ENCODE assay signal across 8 mouse cellular contexts in the genomic region with DNA sequence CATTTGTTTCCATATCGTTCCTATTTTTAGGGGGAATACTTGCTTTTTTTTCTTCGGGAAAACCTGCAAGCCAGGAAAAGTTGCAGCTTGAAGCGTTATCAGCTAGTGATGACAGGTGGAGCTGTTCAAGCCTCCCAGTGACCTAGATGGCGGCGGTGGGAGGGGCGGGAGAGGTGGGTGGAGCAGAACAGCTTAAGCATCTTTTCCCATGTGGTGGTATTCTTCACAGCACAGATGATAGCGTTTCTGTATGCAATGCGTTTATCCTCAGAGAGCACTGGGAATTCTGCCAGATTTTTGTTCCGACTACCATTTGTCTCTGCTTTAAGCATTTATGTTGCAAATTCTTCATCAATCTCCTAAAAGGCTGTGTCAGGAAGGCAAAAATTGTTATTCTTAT.
DNase-seq lines count a peak whose midpoint lies in the region; ATAC-seq lines count a peak whose summit lies in the region.

No protein-coding gene starts in this region.

- H3K9ac ChIP-seq in forebrain, embryonic 14.5 days (ENCODE audit: low read length), result no peak overlapping the region
- H3K9ac ChIP-seq in hindbrain, embryonic 13.5 days, result no peak overlapping the region

- peak; percentile 11 for DNase-seq in adrenal gland, postnatal 10 days
- DNase-seq in adrenal gland, adult 18-20 months (ENCODE audit: low spot score in 2 of 2), result no peak
- DNase-seq in adrenal gland, postnatal 36 days, result peak; percentile 5 to 9
- peak; percentile 94 for DNase-seq in forebrain, embryonic 14.5 days (ENCODE audit: low spot score)
- peak; percentile 80 to 93 for DNase-seq in left cerebral cortex, postnatal 25 days (ENCODE audit: low spot score in 2 of 2)
- DNase-seq in right cerebral cortex, postnatal 25 days, result peak; percentile 53
- no peak for DNase-seq in spleen, postnatal 10 days (ENCODE audit: low spot score in 2 of 2)

- ATAC-seq in forebrain, embryonic 14.5 days, result peak; percentile 96
- peak; percentile 90 for ATAC-seq in hindbrain, embryonic 13.5 days (ENCODE audit: low FRiP score)

- H3K4me3 ChIP-seq in forebrain, embryonic 14.5 days (ENCODE audit: low read depth, low read length), result no peak overlapping the region
- H3K4me3 ChIP-seq in hindbrain, embryonic 13.5 days, result no peak overlapping the region; the same call in 1 of the 2 replicates

- no peaks in the 10 kb centered on the region for H3K9me3 ChIP-seq in forebrain, embryonic 14.5 days (replicated peaks; ENCODE audit: control insufficient read depth, low read length)
- H3K9me3 ChIP-seq in hindbrain, embryonic 13.5 days, result no peaks in the 10 kb centered on the region

- intact Hi-C loops in left cerebral cortex, postnatal 25 days (cut with DNase I), result loop anchor here (2.0 to 5.0 kb wide), 2 partner anchors 31 to 36 kb away; no protein-coding TSS in a partner anchor

- H3K27ac ChIP-seq in forebrain, embryonic 14.5 days (ENCODE audit: low read depth, low read length), result no peak overlapping the region
- peak overlapping the region; percentile 52; the same call in 1 of the 2 replicates for H3K27ac ChIP-seq in hindbrain, embryonic 13.5 days

- H3K36me3 ChIP-seq in forebrain, embryonic 14.5 days (ENCODE audit: control insufficient read depth, insufficient read depth, low read length), result no peaks in the 10 kb centered on the region
- H3K36me3 ChIP-seq in hindbrain, embryonic 13.5 days, result no peaks in the 10 kb centered on the region

- H3K4me1 ChIP-seq in forebrain, embryonic 14.5 days (ENCODE audit: control insufficient read depth, insufficient read depth, low read length), result peaks cover 8% of the 10 kb centered on the region; the same call in 1 of the 2 replicates
- H3K4me1 ChIP-seq in hindbrain, embryonic 13.5 days (replicated peaks), result peaks cover 15% of the 10 kb centered on the region

- 24% methylated on average over 9 of the region's 9 CpGs for WGBS in forebrain, embryonic 14.5 days
- 26% methylated on average over 9 of the region's 9 CpGs for WGBS in hindbrain, embryonic 13.5 days

- no peaks in the 10 kb centered on the region for H3K27me3 ChIP-seq in forebrain, embryonic 14.5 days (replicated peaks; ENCODE audit: control insufficient read depth, insufficient read depth, low read length)
- H3K27me3 ChIP-seq in hindbrain, embryonic 13.5 days, result no peaks in the 10 kb centered on the region

- H3K4me2 ChIP-seq in forebrain, embryonic 14.5 days (ENCODE audit: low read length), result peak overlapping the region; percentile 20; the same call in 1 of the 2 replicates
- H3K4me2 ChIP-seq in hindbrain, embryonic 13.5 days, result peak overlapping the region; percentile 34

Comparison
In these comparisons a context has a peak if more than half of its experiments do, and no peak if none do; other contexts are left out.
1. DNase-seq: peak in adrenal gland, postnatal 10 days (single experiment), adrenal gland, postnatal 36 days (2 of 2), forebrain, embryonic 14.5 days (single experiment), left cerebral cortex, postnatal 25 days (2 of 2) and right cerebral cortex, postnatal 25 days (single experiment); none in adrenal gland, adult 18-20 months (0 of 2) and spleen, postnatal 10 days (0 of 2).